Mouse (Mus musculus): Measurements from ENCODE around the gene Slc15a1. TPM values are rescaled to one million over a fixed set of nuclear protein-coding genes. Genes with fewer than 3 reads are reported as not detected.

The Slc15a1 gene
- total and polyA plus RNA-seq, 2 experiments = not detected

DNA sequence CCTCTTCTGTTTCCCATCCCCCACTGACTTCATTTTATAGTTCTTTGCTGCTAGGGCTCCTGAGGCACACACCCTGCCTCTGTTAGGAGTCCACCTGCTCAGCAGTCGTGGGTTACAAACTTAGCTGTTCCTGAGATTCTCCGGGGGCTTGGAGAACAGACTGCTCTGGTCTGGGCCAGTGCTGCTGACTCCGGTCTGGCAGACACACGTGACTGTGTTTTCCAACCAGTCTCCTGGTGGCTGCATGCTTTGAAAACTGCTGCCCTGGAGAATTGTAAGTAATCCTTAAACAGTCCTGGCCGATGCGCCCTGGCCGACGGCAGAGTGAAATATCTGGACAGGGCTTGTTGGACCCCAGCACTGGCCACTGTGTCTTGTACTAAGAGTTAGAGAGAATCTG is 12.7 kb downstream of the Slc15a1 start:
- Histone ChIP-seq H3K4me1 (ENCODE audit: control insufficient read depth, insufficient read depth, low read length) (no peaks in the 10 kb centered on the region), H3K27ac (replicated peaks; ENCODE audit: insufficient read depth, low read depth, low read length) (no peak overlapping the region), H3K79me2 (ENCODE audit: control insufficient read depth, insufficient read depth, low read length) (no peaks in the 10 kb centered on the region), H3K9ac (ENCODE audit: low read depth, low read length) (no peak overlapping the region), H3K4me3 (ENCODE audit: insufficient read depth, low read depth, low read length) (no peak overlapping the region), H3K27me3 (ENCODE audit: control insufficient read depth, insufficient read depth, low read length) (no peaks in the 10 kb centered on the region), H3K36me3 (ENCODE audit: control insufficient read depth, insufficient read depth, low read length) (no peaks in the 10 kb centered on the region)
- 70% methylated on average over 8 of the region's 8 CpGs for WGBS
- TF ChIP-seq CTCF (IDR thresholded peaks at IDR 0.05; ENCODE audit: low read depth, low read length) (no peak), POLR2A (IDR thresholded peaks at IDR 0.05; ENCODE audit: extremely low read depth, insufficient read depth, low read length) (no peak)
- DNase-seq (ENCODE audit: extremely low read depth, low read depth, low spot score) = no peak

DNA sequence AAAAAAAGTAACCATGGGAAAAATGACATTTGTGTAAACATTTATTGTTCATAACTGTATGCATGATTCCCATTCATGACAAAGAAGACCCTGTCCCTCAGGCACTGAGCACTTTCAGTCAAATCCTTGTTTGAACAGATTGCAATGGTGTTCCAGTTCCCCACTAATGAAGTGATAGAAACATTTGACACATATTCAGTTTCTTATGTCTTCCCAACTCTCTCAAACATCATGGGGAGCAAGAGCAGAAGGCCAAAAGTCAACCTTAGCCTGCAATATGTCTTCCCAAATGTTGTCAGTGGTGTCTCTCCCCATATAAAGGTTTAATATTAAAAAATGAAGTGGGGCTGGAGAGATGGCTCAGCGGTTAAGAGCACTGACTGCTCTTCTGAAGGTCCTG is 19.3 kb downstream of the Slc15a1 start:
- no peaks in the 10 kb centered on the region for H3K36me3 ChIP-seq (ENCODE audit: control insufficient read depth, insufficient read depth, low read length)
- WGBS = 91% methylated on average over 1 of the region's 1 CpGs
- H3K4me1 ChIP-seq (ENCODE audit: control insufficient read depth, insufficient read depth, low read length) = no peaks in the 10 kb centered on the region
- H3K9ac ChIP-seq (ENCODE audit: low read depth, low read length) = no peak overlapping the region
- H3K27me3 ChIP-seq (ENCODE audit: control insufficient read depth, insufficient read depth, low read length) = no peaks in the 10 kb centered on the region
- TF ChIP-seq CTCF (IDR thresholded peaks at IDR 0.05; ENCODE audit: low read depth, low read length) (no peak), POLR2A (IDR thresholded peaks at IDR 0.05; ENCODE audit: extremely low read depth, insufficient read depth, low read length) (no peak)
- no peak for DNase-seq (ENCODE audit: extremely low read depth, low read depth, low spot score)
- no peaks in the 10 kb centered on the region for H3K79me2 ChIP-seq (ENCODE audit: control insufficient read depth, insufficient read depth, low read length)
- H3K4me3 ChIP-seq (ENCODE audit: insufficient read depth, low read depth, low read length) = no peak overlapping the region
- no peak overlapping the region for H3K27ac ChIP-seq (replicated peaks; ENCODE audit: insufficient read depth, low read depth, low read length)

DNA sequence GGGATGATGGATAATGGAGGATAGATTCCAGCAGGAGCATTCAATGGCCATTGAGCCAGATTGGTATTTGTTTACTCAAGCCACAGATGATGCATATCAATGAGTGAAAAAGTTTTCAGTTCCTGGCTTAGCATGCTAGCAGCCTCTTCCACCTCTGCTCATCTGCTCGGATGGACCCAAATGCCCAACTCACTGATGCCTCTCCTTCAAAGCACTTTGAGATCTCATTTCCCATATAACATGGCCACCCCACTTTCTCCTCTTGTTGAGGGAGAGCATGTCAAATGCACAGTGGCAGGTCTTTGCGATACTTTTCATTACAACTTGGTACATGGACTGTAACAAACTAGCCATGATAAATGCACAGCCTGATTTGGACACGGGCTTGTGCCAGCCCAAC is 20.6 kb downstream of the Slc15a1 start:
- 90% methylated on average over 3 of the region's 3 CpGs for WGBS
- DNase-seq (ENCODE audit: extremely low read depth, low read depth, low spot score) = no peak
- no peak overlapping the region for H3K9ac ChIP-seq (ENCODE audit: low read depth, low read length)
- no peaks in the 10 kb centered on the region for H3K36me3 ChIP-seq (ENCODE audit: control insufficient read depth, insufficient read depth, low read length)
- no peaks in the 10 kb centered on the region for H3K79me2 ChIP-seq (ENCODE audit: control insufficient read depth, insufficient read depth, low read length)
- no peak overlapping the region for H3K27ac ChIP-seq (replicated peaks; ENCODE audit: insufficient read depth, low read depth, low read length)
- no peaks in the 10 kb centered on the region; the same call in 1 of the 2 replicates for H3K27me3 ChIP-seq (ENCODE audit: control insufficient read depth, insufficient read depth, low read length)
- TF ChIP-seq CTCF (IDR thresholded peaks at IDR 0.05; ENCODE audit: low read depth, low read length) (no peak), POLR2A (IDR thresholded peaks at IDR 0.05; ENCODE audit: extremely low read depth, insufficient read depth, low read length) (no peak)
- H3K4me3 ChIP-seq (ENCODE audit: insufficient read depth, low read depth, low read length) = no peak overlapping the region
- no peaks in the 10 kb centered on the region for H3K4me1 ChIP-seq (ENCODE audit: control insufficient read depth, insufficient read depth, low read length)

DNA sequence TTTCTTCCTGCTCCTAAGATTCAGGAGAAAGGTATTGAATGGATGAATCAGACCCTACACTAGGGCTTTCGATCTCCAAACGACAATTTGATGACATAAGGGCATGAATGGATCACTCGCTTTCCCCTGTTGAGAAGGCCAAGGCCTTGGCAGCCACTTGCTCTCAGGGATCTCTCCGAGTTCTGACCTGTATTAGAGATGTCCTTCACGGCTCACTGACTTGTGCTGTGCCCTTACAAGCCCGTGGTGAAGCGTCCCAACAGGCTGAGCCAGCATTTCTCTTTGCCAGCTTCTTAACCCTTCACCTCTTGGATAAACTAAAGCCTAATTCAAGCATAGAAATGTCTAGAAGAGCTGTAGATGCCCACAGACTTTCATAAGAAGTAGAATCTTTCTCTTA is 22.9 kb downstream of the Slc15a1 start:
- no peak overlapping the region for H3K4me3 ChIP-seq (ENCODE audit: insufficient read depth, low read depth, low read length)
- 73% methylated on average over 7 of the region's 7 CpGs for WGBS
- H3K9ac ChIP-seq (ENCODE audit: low read depth, low read length) = no peak overlapping the region
- TF ChIP-seq CTCF (IDR thresholded peaks at IDR 0.05; ENCODE audit: low read depth, low read length) = no peak
- no peak for TF ChIP-seq POLR2A (IDR thresholded peaks at IDR 0.05; ENCODE audit: extremely low read depth, insufficient read depth, low read length)
- no peaks in the 10 kb centered on the region for H3K79me2 ChIP-seq (ENCODE audit: control insufficient read depth, insufficient read depth, low read length)
- no peak overlapping the region for H3K27ac ChIP-seq (replicated peaks; ENCODE audit: insufficient read depth, low read depth, low read length)
- H3K27me3 ChIP-seq (ENCODE audit: control insufficient read depth, insufficient read depth, low read length) = no peaks in the 10 kb centered on the region; the same call in 1 of the 2 replicates
- no peaks in the 10 kb centered on the region for H3K4me1 ChIP-seq (ENCODE audit: control insufficient read depth, insufficient read depth, low read length)
- no peaks in the 10 kb centered on the region for H3K36me3 ChIP-seq (ENCODE audit: control insufficient read depth, insufficient read depth, low read length)
- peak; percentile 25 for DNase-seq (ENCODE audit: extremely low read depth, low read depth, low spot score)

DNA sequence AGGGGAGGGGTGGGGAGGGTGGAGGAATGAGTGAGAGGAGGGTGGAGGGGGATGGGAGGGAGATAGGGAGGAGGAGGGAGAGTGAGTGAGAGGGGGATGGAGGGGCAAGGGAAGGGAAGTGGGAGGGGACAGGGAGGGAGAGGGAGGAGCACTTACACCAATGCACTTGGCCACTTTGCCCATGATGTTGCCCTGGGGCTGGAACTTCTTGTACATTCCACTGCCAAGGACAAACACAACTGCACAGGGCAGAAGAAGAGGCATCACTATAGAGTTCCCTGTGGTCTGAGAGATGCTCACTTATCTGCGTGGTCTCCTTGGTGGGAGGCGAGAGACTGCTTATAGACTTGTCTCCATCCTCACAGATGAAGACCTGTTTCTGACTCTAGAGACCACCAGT is 23.5 kb downstream of the Slc15a1 start:
- H3K27me3 ChIP-seq (ENCODE audit: control insufficient read depth, insufficient read depth, low read length) = no peaks in the 10 kb centered on the region; the same call in 1 of the 2 replicates
- H3K4me1 ChIP-seq (ENCODE audit: control insufficient read depth, insufficient read depth, low read length) = no peaks in the 10 kb centered on the region
- no peak overlapping the region for H3K27ac ChIP-seq (replicated peaks; ENCODE audit: insufficient read depth, low read depth, low read length)
- H3K4me3 ChIP-seq (ENCODE audit: insufficient read depth, low read depth, low read length) = no peak overlapping the region
- DNase-seq (ENCODE audit: extremely low read depth, low read depth, low spot score) = no peak
- no peak overlapping the region for H3K9ac ChIP-seq (ENCODE audit: low read depth, low read length)
- H3K36me3 ChIP-seq (ENCODE audit: control insufficient read depth, insufficient read depth, low read length) = no peaks in the 10 kb centered on the region
- no peak for TF ChIP-seq CTCF (IDR thresholded peaks at IDR 0.05; ENCODE audit: low read depth, low read length)
- no peak for TF ChIP-seq POLR2A (IDR thresholded peaks at IDR 0.05; ENCODE audit: extremely low read depth, insufficient read depth, low read length)
- no peaks in the 10 kb centered on the region for H3K79me2 ChIP-seq (ENCODE audit: control insufficient read depth, insufficient read depth, low read length)
- WGBS = 85% methylated on average over 2 of the region's 2 CpGs

DNA sequence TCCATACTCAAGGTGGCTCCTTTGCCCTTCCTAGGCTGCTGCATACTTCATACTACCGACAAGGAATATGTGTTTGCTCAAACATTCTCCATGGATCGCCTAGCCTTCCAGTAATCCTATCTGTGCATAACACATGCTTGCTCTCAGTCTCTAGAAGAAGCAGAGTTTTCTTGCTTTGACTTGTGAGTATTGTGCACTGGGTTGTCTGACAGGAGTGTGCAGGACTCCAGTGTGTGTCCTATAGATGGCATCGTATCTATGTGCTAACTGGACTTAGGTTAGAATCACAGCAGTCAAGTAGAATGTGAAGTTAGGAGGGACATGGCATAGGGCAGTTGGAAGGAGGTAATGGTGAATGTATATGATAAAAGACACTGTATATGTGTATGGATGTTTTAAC is 26.0 kb downstream of the Slc15a1 start:
- no peak for DNase-seq (ENCODE audit: extremely low read depth, low read depth, low spot score)
- no peaks in the 10 kb centered on the region for H3K36me3 ChIP-seq (ENCODE audit: control insufficient read depth, insufficient read depth, low read length)
- no peaks in the 10 kb centered on the region for H3K79me2 ChIP-seq (ENCODE audit: control insufficient read depth, insufficient read depth, low read length)
- H3K9ac ChIP-seq (ENCODE audit: low read depth, low read length) = no peak overlapping the region
- H3K4me3 ChIP-seq (ENCODE audit: insufficient read depth, low read depth, low read length) = no peak overlapping the region
- TF ChIP-seq POLR2A (IDR thresholded peaks at IDR 0.05; ENCODE audit: extremely low read depth, insufficient read depth, low read length) (no peak), CTCF (IDR thresholded peaks at IDR 0.05; ENCODE audit: low read depth, low read length) (no peak)
- no peaks in the 10 kb centered on the region; the same call in 1 of the 2 replicates for H3K27me3 ChIP-seq (ENCODE audit: control insufficient read depth, insufficient read depth, low read length)
- H3K4me1 ChIP-seq (ENCODE audit: control insufficient read depth, insufficient read depth, low read length) = no peaks in the 10 kb centered on the region
- 89% methylated on average over 3 of the region's 3 CpGs for WGBS
- H3K27ac ChIP-seq (replicated peaks; ENCODE audit: insufficient read depth, low read depth, low read length) = no peak overlapping the region

Data from liver, adult 2 months (tissue).